Mouse (Mus musculus) bone marrow macrophage, adult 2 months (primary cell): ENCODE measurements at regions not wholly inside any gene's neighbourhood (a gene's known extent, or its start where the extent isn't known, plus 50 kb on each side); places are given as distances from the start of the nearest gene placed in this dataset.

Source experiments
- CTCF ChIP-seq: IDR thresholded peaks from 2 replicates; pipeline ENCODE4 v1.5.1; 2012; ENCODE audit warnings: low read depth, mild to moderate bottlenecking, low read length, moderate library complexity
- POLR2A ChIP-seq: IDR thresholded peaks from 2 replicates; pipeline ENCODE4 v1.6.1; 2012; ENCODE audit warnings: mild to moderate bottlenecking, low read depth, low read length, borderline replicate concordance

GRCm38 (mm10) chr10:124338923-124339322 lies 1050.3 kb downstream of the Slc16a7 start:
- TF ChIP-seq POLR2A = no peak
- TF ChIP-seq CTCF = no peak
